Mouse (Mus musculus): ENCODE results near the gene Ets2.
A peak's percentile ranks its signal among the peaks of the same experiment; 100 is the strongest.
"Not testable (repeated sequence)": the region's sequence is repeated elsewhere in the genome, so short reads cannot be mapped to it uniquely, and the experiment has no call there.

Gene Ets2

DNA sequence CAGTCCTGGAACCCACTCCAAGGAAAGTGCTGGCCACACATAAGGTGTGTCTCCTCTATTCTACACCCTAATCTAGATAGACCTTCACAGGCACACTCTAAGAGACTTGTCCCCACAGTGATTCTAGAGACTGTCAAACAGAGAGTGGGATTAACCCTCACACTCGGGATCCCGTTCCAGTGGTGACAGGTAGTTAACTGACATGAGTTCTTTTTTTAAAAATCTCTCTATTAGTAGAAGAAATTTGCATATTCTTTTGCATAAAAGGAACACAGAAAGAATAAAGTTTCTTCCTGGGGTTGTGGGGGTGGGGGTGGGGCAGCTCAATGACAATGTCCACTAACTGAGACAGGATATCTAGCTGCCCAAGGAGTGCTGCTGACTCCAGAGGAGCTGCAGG is 32.9 kb downstream of the Ets2 start:
- no peak for DNase-seq (ENCODE audit: low read depth)

DNA sequence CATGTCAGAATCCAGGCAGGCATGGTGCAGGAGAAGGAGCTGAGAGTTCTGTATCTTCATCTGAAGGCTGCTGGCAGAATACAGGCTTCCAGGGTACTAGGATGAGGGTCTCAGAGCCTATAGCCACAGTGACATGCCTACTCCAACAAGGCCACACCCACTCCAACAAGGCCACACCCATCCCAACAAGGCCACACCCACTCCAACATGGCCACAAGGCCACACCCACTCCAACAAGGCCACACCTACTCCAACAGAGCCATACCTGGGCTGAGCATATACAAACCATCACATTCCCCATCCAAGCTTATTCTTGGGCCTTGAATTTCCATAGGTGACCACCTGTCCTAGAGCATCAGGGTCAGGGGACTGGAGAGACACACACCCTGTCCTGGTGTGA is 34.2 kb downstream of the Ets2 start:
- DNase-seq (ENCODE audit: low read depth) = no peak

DNA sequence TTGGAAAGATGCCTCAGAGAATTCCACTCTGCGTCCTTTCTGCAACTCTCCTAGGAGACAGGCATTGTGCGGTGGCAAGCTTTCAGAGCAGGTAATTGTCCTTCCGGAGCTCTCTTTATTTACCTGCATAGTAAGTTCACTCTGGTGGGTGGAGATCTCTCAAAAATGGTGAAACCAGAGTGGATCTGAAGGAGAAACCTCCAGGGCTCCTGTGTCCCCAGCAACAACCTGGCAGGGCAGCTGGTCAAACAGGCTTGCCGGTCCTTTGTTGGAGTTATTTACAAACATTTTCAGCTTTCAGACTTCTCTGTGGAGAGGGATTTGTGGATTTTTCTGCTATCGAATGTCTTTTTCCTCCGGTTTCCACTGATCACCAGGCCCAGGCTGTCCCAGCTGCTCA is 34.6 kb downstream of the Ets2 start:
- no peak for DNase-seq (ENCODE audit: low read depth)

DNA sequence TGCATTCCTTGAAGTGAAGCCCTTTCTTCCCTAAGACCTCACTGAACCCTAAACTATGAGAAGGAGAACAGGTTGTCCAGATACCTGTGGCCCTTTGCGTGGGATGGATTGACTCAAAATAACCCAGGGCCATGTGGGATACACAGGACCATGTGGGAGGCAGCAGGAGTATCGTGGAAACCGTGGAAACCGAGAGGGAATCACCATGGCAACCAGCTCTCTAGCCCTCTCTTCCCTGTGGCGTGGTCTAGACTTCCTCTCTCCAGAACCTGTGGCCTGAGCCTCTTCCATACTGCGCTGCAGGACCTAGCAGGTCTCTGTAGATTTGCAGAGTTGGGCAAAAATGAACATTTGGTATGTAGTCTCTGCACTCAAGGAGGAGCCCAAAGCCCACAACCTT is 37.6 kb downstream of the Ets2 start:
- no peak for DNase-seq (ENCODE audit: low read depth)

DNA sequence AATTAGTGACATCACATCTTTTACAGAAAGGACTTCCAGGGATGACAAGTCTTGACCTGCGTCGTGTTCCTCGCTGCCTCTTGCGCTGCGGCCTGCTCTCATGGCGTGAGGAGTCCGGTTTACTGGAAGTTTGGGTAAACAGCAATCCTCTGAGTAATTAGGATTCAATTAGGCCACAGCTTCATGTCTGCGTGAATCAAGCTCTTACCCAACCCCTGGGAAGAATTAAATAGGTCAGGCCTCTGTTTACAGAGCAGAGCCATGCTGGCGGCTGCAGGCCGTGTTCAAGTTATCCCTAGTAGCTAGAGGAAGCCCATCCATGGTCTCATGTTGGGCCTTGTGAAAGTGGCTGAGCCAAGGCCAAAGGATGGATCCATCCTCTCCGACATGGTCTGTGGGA is 39.5 kb downstream of the Ets2 start:
- DNase-seq (ENCODE audit: low read depth) = no peak

DNA sequence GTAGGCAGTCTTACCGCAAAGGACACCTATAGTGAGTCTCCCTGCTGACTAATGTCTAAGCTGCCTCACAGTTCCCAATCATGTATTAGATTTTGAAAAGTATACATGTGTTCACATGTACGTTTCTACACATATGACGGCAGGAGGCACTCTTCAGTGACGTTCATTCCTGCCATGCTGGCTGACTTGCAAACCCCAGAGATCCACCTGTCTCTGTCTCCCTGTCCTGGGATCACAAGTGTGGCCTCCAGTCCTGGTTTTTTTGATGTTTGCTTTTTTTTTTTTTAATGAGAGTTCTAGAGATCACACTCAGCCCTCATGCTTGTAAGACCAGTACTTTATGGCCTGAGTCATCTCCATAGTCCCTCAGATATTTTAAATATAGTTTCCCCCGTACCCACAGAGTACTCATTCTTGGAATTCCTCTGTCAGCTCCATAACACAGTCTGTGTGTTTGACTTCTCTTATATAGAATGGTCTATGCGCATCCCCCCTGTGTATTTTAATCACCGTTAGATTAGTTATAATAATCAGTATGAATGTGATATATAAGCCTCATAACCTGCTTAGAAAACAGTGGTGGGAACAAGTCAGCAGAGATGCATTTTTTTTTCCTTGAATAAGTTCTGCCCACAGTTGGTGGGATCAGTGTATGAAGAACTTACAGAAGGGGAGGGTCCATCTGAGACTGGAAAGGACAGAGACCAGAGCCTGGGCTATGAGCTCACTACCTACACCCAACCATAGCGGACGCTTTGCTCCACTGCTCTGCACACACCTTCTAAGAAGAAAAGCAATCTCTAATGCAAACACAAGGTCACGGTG is 40.3 kb downstream of the Ets2 start:
- DNase-seq (ENCODE audit: low read depth) = no peak

DNA sequence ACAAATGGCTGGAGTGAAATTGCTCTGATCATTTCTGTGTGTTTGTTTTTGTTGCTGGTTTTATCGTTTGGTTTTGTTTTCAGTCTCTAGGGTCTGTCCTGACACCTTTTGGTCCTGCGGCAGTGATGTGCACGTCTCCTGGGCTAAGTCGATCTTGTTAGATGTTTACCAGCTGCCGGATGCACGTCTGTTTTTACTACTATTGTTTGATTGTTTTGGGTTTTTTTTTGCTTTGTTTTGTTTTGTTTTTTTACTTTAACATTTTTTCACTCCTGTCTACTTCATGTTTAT is 40.8 kb downstream of the Ets2 start:
- no peak for DNase-seq (ENCODE audit: low read depth)

DNA sequence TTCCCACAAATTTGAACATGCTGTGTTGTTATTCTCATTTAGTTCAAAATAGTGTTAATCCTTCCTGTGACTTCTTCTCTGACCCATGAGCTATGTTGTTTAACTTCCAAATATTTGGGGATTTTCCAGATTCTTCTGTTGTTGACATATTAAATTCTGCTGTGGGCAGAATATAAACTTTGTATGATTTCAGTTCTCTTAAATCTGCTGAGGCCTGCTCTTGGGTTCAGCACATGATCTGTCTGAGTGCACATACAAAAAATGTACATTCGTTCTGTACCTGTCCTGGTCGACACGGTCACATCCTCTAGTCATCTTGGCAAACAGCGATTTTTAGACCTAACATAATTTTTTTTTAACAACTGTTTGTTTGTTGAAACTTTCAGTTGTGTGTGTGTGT is 41.2 kb downstream of the Ets2 start:
- peak; percentile 49 for DNase-seq (ENCODE audit: low read depth)

DNA sequence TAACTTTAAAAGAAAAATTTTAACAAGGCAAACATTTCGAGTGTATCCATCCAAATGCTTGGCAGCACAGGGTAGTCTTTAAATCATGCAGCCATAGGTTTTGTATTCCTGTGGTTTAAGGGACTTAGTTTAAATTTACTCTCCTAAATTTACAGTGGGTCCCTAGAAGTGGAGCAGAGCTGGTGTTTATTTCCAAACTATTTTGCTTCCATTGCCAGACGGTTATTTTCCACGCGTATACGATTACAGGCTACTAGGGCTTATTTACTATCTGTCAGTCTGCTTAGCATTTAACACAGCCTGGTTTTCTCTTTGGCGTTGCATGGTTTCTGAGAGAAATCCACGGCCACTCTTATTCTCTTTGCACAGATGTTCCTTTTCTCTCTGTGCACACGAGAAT is 42.9 kb downstream of the Ets2 start:
- no peak for DNase-seq (ENCODE audit: low read depth)

DNA sequence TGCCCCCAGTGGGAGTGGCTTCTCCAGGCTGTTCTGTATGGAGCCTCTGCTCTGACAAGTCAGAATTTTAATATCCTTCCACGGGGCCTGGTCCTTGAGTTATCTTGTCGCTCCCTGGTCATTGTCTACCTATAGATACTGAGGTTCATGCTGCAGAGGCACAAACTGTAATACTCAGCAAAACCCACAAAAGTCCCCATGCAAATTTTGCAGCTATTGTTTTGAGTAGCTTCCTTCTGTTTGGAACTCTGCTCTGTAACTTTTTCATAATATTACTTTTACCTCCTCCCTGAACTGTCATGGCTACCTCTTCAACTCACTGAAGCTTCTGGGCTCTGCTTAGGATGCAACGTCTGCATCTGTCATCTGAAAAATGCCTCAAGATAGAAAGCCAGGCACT is 43.8 kb downstream of the Ets2 start:
- no peak for DNase-seq (ENCODE audit: low read depth)

DNA sequence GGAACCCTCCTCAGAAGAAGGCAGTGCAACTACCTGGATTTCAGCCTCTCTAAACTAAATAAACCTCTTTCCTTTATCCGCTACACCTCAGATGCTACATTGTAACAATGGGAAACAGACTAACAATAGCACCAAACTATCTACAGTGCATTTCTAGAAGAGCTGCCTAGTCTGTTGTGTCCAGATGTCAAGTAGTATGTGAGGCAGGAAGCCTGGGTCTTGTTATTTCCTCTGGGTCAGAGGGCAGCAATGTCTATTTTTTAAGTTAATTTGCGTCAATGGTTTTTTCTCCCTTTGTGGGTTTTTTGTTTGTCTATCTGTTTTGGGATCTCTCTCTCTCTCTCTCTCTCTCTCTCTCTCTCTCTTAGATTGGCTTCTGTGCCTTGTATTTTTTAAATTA is 44.7 kb downstream of the Ets2 start:
- no peak for DNase-seq (ENCODE audit: low read depth)

DNA sequence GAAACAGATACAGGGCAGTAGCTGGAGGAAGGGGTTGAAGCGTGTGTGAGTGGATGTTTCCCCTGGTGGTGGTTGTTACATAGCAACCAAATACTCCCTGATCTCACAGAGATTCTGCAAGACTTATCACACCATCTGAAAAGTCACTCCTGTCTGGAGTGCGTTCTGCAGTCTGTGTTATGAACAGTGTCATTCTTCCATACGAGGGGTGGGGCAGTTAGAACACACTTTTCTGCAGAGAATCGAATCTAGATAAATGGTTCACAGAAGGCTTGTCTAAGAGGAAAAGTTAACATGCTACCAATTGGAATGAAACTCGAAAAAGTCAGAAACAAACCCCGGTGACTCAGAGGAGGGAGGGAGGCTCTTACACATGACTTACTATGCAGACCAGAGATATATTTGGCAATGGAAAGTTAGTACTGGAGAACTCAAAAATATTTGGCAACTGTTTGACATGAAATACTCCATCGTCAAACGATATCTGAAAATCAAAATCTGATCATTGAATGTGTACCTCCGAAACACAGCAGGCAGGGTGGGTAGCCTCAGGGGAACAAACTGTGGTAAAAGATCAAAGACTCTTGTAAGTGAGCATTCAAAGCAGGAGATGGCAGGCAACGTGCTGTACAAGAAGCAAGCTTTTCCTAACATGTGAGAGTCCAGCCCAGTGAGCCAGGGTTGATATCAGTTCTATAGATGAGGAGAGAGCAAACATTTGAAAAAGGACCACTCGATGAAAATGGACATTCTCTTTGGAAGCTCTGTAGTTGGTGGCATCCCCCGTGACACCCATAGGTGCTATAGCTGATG is 47.6 kb downstream of the Ets2 start:
- peak; percentile 81 for DNase-seq (ENCODE audit: low read depth)

DNA sequence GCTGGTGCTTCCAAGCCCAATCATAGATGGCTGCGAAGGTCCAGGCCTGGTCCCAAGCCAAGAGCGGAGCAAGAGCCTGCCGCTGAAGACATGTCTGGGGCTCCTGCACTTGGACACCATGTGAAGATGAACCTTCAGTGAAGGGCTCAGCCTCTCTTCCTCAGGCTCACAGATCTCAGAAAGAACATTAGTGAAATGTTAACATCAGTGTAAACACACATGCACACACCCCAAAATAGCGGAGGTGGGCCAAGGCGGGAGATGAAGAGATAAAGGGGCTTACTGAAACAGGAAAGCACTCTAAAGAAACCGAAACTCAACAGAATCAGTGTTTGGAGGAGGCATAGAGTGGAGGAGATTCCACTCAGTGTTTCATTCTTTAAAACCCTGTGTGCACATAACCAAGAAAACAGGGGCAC is 48.3 kb downstream of the Ets2 start:
- DNase-seq (ENCODE audit: low read depth) = peak; percentile 4

DNA sequence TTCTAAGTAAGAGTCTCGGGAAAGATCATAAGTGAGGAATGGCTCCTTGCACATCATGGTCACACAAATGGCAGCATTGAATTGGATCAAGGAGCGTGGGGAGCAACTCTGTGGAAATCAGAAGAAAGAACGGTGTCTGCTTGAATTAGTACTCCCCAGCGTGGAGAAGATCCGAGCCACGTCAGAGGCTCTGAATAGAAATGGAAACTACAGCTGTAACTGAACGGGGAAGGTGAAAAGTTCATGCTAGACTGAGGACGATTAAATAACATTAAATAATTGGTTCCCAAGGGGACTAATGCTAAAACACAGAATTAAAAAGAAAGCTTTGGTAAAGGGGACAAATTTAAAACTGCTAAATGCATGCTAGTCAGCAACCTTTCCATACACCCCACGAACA is 50.6 kb downstream of the Ets2 start:
- DNase-seq (ENCODE audit: low read depth) = no peak

DNA sequence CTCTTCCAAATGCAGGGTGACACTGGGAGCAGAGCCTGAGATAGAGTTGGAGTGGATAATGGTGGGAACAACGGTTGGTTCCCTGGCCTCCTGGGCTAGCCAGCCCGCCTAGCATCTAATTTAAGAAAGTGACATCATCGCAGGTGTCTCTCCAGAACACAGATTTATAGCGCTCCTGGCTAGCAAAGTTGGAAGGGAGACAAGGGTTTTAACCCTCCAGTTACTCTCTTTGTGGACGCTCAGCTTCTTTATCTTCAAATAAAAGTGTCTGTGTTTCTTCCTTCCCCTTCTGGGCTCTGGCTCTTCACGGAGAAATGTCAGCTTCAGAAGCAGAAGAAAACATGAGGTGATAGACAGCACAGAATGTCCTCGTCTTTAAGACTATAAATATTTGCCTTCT is 51.4 kb downstream of the Ets2 start:
- no peak for DNase-seq (ENCODE audit: low read depth)

DNA sequence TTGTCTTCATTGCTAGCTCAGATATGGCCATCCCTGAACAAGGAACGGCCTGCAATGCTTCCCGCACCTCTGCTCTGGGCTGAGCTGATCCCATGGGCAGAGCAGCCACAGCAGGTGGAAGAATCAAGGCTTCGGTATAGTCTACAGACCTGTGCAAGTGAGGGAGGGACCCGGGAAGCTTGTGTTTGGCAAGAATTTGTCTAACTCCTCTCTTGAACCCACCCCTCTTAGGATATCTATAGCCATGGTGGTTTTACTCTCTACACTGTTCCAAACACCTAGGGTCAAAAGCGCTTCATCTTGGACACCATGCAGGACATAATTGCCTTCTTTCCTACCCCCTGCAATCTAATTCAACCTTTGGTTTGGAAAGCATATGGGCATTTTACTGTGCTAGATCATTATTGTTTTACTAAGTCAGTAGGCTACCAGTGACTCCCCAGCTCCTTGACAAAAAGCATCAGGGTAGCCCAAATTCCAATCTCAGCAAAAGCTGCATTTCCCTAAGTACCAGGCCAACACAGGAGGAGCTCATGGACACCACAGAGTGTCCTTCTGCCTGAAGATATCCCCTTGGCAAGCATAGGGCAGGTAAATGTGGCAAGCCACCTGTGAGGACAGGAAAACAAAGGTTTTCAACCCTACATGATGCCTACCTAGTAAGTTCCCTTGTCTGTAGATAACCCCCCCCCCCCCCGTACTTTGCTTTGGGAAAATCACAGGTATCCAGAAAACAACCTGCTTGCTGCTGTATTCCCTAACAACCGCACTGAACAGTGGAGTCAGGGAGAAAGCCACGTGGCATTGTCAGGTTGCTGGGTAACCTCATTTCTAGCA is 57.5 kb downstream of the Ets2 start:
- DNase-seq (ENCODE audit: low read depth) = no peak

DNA sequence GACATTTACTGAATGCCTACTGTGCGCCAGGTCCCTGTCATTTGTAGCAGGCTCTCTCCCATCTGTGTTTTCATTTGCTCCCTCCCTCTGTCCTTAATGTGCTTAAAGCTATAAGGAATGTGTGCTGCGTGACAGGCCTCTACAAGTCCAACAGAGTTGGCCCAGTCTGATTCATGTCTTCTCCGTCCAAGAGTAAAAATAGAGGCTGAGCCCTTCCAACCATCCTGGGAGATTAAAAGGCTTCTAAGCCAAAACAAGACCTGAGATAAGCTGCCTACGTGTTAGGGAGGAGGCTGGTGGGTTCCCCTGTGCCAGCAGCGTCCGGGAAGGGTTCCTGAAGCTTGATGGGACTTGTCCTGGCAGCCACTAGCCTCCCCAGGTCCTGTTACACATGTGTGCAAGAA is 58.1 kb downstream of the Ets2 start:
- no peak for DNase-seq (ENCODE audit: low read depth)

DNA sequence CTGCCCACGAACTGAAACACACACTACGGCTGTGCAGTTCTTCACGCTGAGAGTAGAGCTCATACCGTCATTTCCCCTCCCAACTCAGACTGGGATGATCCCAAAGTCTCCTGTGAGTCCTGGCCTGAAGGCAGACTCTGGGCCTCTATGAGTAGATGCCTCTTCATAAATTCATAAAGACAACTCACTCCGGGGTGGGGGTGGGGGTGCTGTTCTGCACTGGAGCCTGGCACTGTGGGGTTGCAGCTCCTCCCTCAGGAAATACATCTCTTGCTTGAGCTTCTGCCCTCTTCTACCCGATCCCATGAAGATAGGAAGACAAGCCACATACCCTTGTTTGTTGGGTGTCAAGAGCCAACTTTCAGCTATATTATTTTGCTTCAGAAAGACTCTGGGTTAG is 59.9 kb downstream of the Ets2 start:
- DNase-seq (ENCODE audit: low read depth) = peak; percentile 30

DNA sequence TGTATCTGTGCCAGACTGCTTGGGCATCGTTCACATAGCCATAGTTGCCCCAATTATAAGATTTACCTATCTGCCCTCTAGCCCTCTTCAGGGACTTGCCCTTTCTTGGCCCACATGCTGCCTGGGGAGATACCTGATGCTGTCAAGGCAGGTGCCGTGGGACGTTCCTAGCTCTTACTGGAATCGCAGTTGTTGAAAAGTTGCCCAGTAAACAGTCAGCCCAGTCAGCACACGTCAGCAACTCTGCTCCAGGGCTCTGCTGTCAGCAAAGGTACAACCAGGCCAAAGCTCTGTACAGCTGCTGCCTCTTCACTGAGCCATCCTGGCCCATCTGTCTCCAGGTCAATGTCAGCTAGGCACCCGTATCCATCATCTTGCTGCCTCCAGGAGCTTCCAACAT is 61.3 kb downstream of the Ets2 start:
- DNase-seq (ENCODE audit: low read depth) = peak; percentile 41

DNA sequence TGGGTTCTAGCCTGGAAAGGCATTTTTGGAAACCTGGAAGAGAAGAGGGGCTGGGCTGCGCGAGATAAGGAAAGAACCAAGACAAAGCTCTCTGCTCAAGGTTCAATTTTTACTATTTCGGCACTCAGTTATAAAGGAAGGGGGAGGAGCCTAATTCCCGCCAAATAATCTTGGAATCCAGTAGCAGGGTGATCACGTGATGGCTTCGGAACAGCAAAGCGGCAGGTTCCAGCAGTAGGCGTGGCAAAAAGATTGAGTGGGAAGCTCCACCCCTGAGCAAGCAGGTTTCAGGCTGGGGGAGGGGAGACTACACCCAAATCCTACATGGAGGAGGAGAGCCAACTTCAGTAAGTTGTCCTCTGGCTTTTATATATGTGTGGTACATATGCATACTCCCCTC is 62.2 kb downstream of the Ets2 start:
- not testable (repeated sequence) for DNase-seq (ENCODE audit: low read depth)

DNA sequence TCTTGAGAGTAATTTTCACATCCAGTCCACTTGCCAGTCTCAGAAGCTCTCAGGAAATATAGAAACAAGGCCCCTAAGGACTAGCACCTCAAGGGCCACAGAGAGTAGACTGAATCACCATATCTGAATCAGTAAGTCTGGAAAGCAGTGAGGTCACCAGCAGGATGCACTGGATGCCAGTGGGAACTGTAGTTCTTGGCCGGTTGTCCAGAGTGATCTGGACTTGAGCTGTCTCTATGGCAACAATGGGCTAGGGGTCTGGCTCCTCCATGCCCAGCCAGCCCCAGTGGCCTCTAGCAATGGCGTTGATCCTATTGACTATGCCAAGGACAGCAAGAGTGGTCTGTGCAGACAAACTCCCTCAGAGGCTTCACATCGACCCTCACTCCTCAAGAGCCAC is 64.3 kb downstream of the Ets2 start:
- peak; percentile 60 for DNase-seq (ENCODE audit: low read depth)

DNA sequence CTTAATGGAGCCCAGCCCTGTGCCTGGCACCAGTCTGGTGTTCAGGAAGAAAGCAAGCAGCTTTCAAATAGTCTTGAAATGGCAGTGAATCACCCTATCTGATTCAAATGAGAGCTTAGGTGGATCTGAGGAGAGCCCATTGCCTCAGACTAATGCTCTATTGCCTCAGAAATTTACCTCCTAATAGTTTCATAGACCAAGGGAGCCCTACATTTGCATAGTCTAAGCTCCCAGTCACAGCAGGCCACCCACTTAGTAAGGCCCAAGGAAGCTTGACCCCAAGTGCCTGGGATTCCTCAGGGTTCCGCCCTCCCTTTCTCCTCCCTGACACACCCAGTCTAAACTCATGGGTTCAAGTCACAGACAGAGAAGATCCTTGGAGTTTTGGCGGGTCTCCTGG is 65.4 kb downstream of the Ets2 start:
- peak; percentile 33 for DNase-seq (ENCODE audit: low read depth)

Data from NIH3T3 (cell line).